25 mouse cellular contexts compared by ENCODE assay signal in the genomic region with DNA sequence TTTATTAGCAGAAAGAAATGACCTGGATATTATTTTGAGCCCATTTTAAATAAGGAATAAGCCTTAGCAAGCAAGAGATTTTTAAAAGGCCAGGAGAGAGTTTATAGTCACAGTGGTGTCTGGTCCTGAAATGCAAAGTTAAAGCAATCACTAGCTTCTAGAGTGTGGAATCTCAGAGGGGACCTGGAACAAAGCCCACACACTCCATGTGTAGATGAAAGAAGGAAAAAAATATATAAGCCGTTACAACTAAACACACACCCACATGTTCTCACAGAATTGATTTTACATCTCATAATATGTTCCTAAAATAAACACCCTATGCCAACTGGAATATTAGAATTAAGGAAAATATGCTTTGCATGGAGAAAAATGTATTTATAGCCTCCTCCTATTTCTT. TPM values are rescaled to one million over a fixed set of nuclear protein-coding genes. Genes with fewer than 3 reads are reported as not detected.
DNase-seq lines count a peak whose midpoint lies in the region; ATAC-seq lines count a peak whose summit lies in the region.
"Had no signal": no experiment of that assay in that cellular context is flagged by ENCODE, and none has a peak within 500 bp of the region (broad histone marks: within the 10 kb centered on the region; RNA-seq: fewer than 3 reads in every experiment).

No protein-coding gene starts in this region.

- no peaks in the 10 kb centered on the region for H3K36me3 ChIP-seq in hindbrain, embryonic 16.5 days (ENCODE audit: control insufficient read depth, insufficient read depth, low read length)
- no peaks in the 10 kb centered on the region for H3K36me3 ChIP-seq in hindbrain, embryonic 14.5 days (replicated peaks; ENCODE audit: control insufficient read depth, insufficient read depth)
- H3K36me3 ChIP-seq: embryonic facial prominence, embryonic 15.5 days; heart, embryonic 13.5 days; midbrain, embryonic 15.5 days; neural tube, embryonic 12.5 days had no signal

- no peak overlapping the region for H3K27ac ChIP-seq in hindbrain, embryonic 16.5 days (ENCODE audit: low read depth, low read length)
- H3K27ac ChIP-seq in hindbrain, embryonic 14.5 days = no peak overlapping the region
- H3K27ac ChIP-seq: embryonic facial prominence, embryonic 15.5 days; heart, embryonic 13.5 days; macrophage; midbrain, embryonic 15.5 days; neural tube, embryonic 12.5 days; stomach, postnatal 0 days had no signal

- no peaks in the 10 kb centered on the region for H3K27me3 ChIP-seq in hindbrain, embryonic 16.5 days (replicated peaks; ENCODE audit: control insufficient read depth, insufficient read depth, low read length)
- no peaks in the 10 kb centered on the region for H3K27me3 ChIP-seq in hindbrain, embryonic 14.5 days (ENCODE audit: control insufficient read depth, insufficient read depth, low read length)
- H3K27me3 ChIP-seq: embryonic facial prominence, embryonic 15.5 days; heart, embryonic 13.5 days; midbrain, embryonic 15.5 days; neural tube, embryonic 12.5 days had no signal

- WGBS in hindbrain, embryonic 16.5 days = 67% methylated on average over 1 of the region's 1 CpGs
- WGBS in hindbrain, embryonic 14.5 days = 79% methylated on average over 1 of the region's 1 CpGs

- peak; percentile 28 to 43 for DNase-seq in cerebellum, postnatal 10 days
- DNase-seq in cerebellum, adult 11-12 months = no peak
- DNase-seq in frontal cortex, adult 2 months (ENCODE audit: extremely low spot score in 1 of 2, low spot score in 1 of 2) = peak; percentile 8 to 63
- DNase-seq in frontal cortex, postnatal 25 days (ENCODE audit: low spot score in 2 of 2) = no peak
- peak; percentile 23 to 29 for DNase-seq in right cerebral cortex, adult 2 months (ENCODE audit: low spot score in 2 of 2)
- no peak for DNase-seq in right cerebral cortex, postnatal 4 days
- DNase-seq in hindbrain, embryonic 14.5 days (ENCODE audit: low spot score) = no peak
- DNase-seq: adrenal gland, postnatal 14 days; gastrocnemius, postnatal 25 days; heart, adult 18-20 months; heart, postnatal 14 days; kidney, adult 18-20 months; kidney, postnatal 4 days; layer of hippocampus, adult 9-11 months; liver, postnatal 0 days had no signal

- H3K9ac ChIP-seq in hindbrain, embryonic 16.5 days (ENCODE audit: low read depth, low read length) = no peak overlapping the region
- H3K9ac ChIP-seq in hindbrain, embryonic 14.5 days = no peak overlapping the region
- H3K9ac ChIP-seq: embryonic facial prominence, embryonic 15.5 days; heart, embryonic 13.5 days; liver, postnatal 0 days; midbrain, embryonic 15.5 days; neural tube, embryonic 12.5 days had no signal

- ATAC-seq in hindbrain, embryonic 16.5 days = no peak
- ATAC-seq in hindbrain, embryonic 14.5 days (ENCODE audit: low FRiP score) = no peak
- ATAC-seq: inflammation-experienced regulatory T-cells, adult 6 months; liver, postnatal 0 days; lung, postnatal 0 days; midbrain, embryonic 15.5 days had no signal

- no peaks in the 10 kb centered on the region for H3K4me1 ChIP-seq in hindbrain, embryonic 16.5 days (ENCODE audit: control insufficient read depth, insufficient read depth, low read depth, low read length)
- no peaks in the 10 kb centered on the region for H3K4me1 ChIP-seq in hindbrain, embryonic 14.5 days (replicated peaks; ENCODE audit: control insufficient read depth, insufficient read depth, low read length)
- H3K4me1 ChIP-seq: midbrain, embryonic 15.5 days; neural tube, embryonic 12.5 days had no signal

- no peak overlapping the region for H3K4me2 ChIP-seq in hindbrain, embryonic 16.5 days (ENCODE audit: low read length)
- H3K4me2 ChIP-seq in hindbrain, embryonic 14.5 days (replicated peaks) = no peak overlapping the region
- H3K4me2 ChIP-seq: embryonic facial prominence, embryonic 15.5 days; heart, embryonic 13.5 days; liver, embryonic 11.5 days; midbrain, embryonic 15.5 days; neural tube, embryonic 12.5 days had no signal

- no peak overlapping the region for H3K4me3 ChIP-seq in hindbrain, embryonic 16.5 days (ENCODE audit: low read length)
- no peak overlapping the region for H3K4me3 ChIP-seq in hindbrain, embryonic 14.5 days (replicated peaks; ENCODE audit: low read length)
- H3K4me3 ChIP-seq: embryonic facial prominence, embryonic 15.5 days; heart, embryonic 13.5 days; midbrain, embryonic 15.5 days; neural tube, embryonic 12.5 days had no signal

- H3K9me3 ChIP-seq in hindbrain, embryonic 16.5 days (ENCODE audit: control insufficient read depth, low read length) = no peaks in the 10 kb centered on the region
- no peaks in the 10 kb centered on the region for H3K9me3 ChIP-seq in hindbrain, embryonic 14.5 days (ENCODE audit: control insufficient read depth, low read length)
- H3K9me3 ChIP-seq: embryonic facial prominence, embryonic 15.5 days; heart, embryonic 13.5 days; midbrain, embryonic 15.5 days; neural tube, embryonic 12.5 days had no signal

RNA-seq across cellular contexts. Expression of a gene that starts 36.1 kb away (rescaled TPM):
- 91.9 and 106 TPM in 2 replicates for polyA plus RNA-seq in frontal cortex, adult 2 months (2012; rRNA removed)
- 33.7 and 37.5 TPM in 2 replicates for polyA plus RNA-seq in hindbrain, embryonic 16.5 days (2015; fragmentation: Nextera tagmentation; extraction: Ambion mirVana)
- 32.1 and 40.3 TPM in 2 replicates for polyA plus RNA-seq in hindbrain, embryonic 14.5 days (2014; fragmentation: Nextera tagmentation; extraction: Ambion mirVana)
- polyA plus RNA-seq: inflammation-experienced regulatory T-cells, adult 6 months had no signal

Comparison
In these comparisons a context has a peak if more than half of its experiments do, and no peak if none do; other contexts are left out.
1. DNase-seq: peak in cerebellum, postnatal 10 days (2 of 2), frontal cortex, adult 2 months (2 of 2) and right cerebral cortex, adult 2 months (2 of 2); none in cerebellum, adult 11-12 months (single experiment), frontal cortex, postnatal 25 days (0 of 2), right cerebral cortex, postnatal 4 days (single experiment) and hindbrain, embryonic 14.5 days (single experiment).